Mouse (Mus musculus): Measurements from ENCODE around the gene Iqcf6.

Iqcf6 gene

DNA sequence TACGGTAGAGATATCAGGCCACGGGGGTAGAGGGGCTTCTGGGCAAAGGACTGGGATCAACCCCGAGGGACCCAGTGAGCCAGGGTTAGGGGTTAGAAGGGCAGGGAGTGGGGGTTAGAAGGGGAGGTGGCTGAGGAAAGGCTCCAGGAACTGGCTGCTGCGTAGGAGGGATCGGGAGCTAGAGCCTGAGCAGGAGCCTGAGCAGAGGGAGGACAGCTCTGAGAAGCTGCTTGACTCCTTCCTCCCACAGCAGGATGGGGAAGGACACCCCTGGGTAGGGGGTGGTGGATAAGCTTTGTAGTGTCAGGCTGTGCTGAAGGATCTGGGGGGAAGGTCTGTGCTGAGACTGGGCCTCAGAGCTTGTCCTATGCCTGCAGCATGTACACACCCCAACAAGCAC, 30.4 kb downstream of the Iqcf6 start:
- DNase-seq (ENCODE audit: low spot score), result no peak

DNA sequence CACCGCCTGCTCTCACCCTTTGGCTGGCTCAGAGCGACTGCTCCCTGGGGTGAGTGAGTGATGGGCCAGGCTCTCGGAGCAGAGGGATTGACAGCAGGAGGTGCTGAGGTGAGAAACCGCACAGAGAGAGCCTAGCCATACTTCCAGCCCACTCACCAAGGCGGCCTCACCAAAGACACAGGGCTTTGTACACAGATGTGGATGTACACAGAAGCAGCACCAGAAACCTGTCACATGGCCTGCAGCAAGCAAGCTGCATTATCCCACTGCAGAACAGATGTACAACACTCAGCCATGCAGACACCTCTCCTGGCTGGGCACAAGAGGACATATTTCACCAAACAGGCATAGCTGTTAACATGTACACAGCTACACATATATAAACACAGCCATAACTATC, 31.2 kb downstream of the Iqcf6 start:
- DNase-seq (ENCODE audit: low spot score), result no peak

DNA sequence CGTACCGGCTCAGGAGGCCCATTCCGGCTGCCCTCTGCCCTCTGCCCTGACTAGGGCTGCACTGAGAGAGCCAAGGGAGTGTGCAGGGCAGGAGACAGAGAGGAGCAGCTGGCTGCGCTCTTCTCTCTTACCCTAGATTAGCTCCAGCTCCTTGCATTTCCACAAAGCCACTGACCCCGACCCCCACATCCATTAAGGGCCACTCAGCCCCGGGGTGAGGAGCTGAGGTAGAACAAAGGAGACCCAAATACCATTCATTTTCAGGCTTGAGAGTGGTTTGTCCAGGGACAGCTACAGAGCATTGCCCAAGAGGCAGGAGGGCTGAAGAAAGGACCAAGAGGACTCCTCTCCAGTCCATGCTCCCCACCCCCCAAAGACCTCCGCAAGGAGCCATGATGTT, 33.1 kb downstream of the Iqcf6 start:
- DNase-seq (ENCODE audit: low spot score), result no peak

DNA sequence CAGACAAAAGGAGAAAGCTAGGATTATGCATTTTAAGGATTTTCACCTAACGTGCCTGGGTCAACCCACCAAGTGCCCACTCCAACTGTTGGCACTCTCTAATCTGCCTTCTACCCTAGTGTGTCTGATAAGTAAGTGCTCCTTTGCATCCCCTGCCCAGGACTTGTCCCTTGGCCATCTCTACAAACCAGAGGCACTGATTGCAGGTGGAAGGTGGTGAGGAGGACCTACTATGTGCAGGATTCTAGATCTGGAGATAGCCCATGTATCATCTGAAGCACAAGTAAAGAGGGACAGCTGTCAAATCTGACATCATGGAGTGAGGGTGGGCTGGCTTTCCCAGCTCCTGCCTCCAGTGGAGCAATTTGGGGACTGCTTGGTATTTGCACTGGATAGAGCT, 33.6 kb downstream of the Iqcf6 start:
- no peak for DNase-seq (ENCODE audit: low spot score)

DNA sequence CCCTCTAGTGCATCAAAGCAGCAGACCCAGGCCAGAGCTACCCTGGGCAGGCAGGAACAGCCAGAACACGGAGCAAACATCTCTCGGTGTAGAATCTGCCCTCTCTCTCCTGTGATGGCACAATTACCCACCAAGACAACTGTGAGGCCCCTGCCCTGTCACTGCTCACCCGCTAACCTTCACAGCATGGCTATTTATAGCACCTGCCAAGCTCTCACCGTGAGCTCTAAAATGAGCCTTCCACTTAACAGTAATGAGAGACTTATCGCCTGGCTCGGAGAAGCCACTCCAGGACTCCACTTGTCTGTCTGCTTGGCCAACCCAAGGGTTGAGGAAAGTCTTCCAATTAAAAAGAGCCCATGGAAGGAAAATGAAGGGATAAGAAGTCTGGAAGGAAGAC, 36.8 kb downstream of the Iqcf6 start:
- DNase-seq (ENCODE audit: low spot score), result no peak

DNA sequence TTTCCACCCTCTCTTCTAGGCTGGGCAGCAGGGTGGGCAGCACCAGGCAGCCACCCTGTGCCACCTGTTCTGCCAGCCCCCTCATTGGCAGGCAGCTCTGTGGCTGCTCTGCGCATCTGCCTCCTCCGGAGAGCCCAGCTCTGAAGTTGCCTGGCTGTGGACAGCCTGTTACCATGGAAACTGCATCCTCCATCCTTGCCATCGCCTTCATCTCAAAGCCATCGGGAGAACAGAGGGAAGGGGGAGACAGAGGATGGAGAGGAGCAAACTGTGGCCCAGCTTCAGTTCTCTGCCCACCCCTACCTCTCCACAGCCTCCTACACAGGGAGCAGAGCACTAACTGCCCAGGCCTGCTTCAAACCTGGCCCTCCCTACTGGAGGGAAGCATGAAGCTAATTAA, 38.1 kb downstream of the Iqcf6 start:
- DNase-seq (ENCODE audit: low spot score), result no peak

DNA sequence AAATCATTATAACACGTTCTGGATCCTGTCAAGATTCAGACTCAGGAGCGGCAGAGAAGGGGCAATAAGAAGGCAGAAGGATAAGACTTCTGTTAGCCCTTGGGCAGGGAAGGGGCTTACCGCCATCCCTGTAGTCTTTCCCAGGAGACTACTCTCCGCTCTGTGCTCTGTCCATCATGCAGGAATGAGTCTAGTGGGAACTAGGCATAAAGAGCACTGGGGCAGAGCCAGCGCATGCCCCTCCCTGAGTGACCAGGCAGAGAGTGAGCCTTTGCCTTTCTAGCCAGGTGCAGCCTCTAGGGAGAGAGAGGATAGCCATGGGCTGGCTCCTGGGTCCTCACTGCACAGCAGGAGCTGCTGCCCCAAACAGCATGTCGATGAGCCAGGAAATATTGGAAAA, 38.5 kb downstream of the Iqcf6 start:
- DNase-seq (ENCODE audit: low spot score), result no peak

DNA sequence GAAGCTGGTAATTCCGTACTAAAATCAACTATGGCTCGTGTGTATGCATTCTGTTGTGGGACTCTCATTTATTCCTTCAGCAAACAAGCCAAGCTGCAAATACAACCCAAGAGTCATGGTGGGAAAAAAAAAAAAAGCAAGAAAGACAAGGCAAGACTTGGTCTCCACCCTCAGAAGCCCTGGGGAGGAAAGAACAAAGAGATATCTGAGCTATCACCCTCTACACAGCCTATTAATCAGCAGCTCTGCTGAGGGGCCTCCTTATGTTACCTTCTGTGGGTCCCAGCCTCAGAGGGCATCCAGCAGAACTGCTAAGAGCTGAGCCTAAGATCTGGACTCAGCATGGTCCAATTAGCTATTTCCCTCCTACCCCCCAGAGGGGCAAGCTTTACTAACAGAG, 47.5 kb downstream of the Iqcf6 start:
- DNase-seq (ENCODE audit: low spot score), result no peak

DNA sequence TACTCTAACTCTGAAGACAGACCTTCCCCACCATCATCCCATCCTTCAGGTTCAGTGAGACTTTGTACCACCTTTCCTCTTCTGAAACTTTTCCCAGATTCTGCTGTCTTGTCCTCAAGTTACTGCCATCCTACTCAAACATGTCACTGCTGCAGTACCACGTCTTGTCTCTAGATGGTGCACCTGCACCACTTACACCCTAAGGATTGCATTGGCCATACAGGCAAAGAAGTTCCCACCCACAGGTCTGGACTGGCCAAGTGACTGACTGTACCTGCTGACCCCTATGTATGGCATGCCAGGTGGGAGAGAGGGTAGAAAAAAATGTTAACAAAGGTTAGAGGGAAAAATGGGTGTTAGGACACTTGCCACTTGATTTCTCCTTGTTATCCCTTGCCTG, 49.1 kb downstream of the Iqcf6 start:
- DNase-seq (ENCODE audit: low spot score), result peak; percentile 85

DNA sequence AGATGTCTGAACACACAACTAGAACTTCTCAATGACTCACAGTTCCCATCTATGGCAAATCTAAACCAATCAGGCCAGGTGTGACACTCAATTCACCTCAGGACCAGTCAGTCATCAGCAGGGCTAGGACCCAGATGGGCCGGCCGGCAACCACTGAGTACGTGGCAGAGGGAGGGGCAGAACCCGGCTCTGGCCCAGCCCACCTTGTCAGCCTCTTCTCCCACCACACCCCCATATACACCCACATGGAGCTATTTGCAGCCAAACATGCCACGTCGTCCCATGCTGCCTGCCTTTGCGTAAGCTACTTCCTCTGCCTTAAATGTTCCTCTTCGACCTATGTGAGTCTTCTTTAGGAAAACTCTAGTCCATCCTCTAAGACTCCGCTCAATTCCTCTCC, 49.6 kb downstream of the Iqcf6 start:
- DNase-seq (ENCODE audit: low spot score), result no peak

DNA sequence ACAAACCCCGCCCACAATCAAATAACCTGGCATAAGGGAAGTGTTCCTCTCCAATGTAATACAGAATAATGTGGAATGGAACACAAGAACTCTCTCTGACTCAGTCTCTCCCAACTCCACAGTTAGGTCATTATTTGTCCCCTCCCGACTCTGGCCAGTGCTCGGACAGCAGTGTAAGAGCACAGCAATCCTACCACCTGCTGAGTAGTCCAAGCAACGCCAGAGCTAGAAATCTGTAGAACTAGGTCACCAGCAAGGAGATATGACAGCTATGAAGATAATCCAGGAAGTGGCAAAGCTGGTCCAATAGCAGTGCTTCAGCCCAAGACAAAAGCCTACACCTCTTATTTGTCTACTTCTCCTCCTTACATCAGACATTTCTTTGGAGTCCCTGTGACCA, 50.2 kb downstream of the Iqcf6 start:
- no peak for DNase-seq (ENCODE audit: low spot score)

Measured in testis, postnatal 10 days (tissue).